Mouse (Mus musculus) liver, adult 2 months (tissue): Measurements from ENCODE around the gene Sfmbt2.

ENCODE experiments used
- CTCF ChIP-seq: fragments of 200-500 bp; IDR thresholded peaks from 2 replicates; pipeline ENCODE4 v1.5.1; 2011; ENCODE audit warnings: low read depth, low read length, control low read depth
- POLR2A ChIP-seq: fragments of 200-500 bp; IDR thresholded peaks from 2 replicates; pipeline ENCODE4 v1.6.1; 2011; ENCODE audit warnings: low read length, control low read depth; ENCODE audit not compliant: insufficient read depth; ENCODE audit errors: extremely low read depth

GRCm38 (mm10) chr2:10410069-10410468 is 39.8 kb downstream of the Sfmbt2 start:
- TF ChIP-seq CTCF (no peak), POLR2A (no peak)
